Mouse (Mus musculus) G1E (cell line): ENCODE results near the gene Ank3. TPM values are rescaled to one million over a fixed set of nuclear protein-coding genes. Genes with fewer than 3 reads are reported as not detected.

Experiments
- ATAC-seq: 2 replicates; pipeline ENCODE4 v1.8.0; 2016; ENCODE audit warnings: mild to moderate bottlenecking; ENCODE audit not compliant: insufficient number of reproducible peaks, poor library complexity, low FRiP score, severe bottlenecking; ENCODE audit errors: extremely low read depth
- DNase-seq: peaks from one replicate; pipeline ENCODE4 v3.0.0; 2012; ENCODE audit warnings: low spot score
- H3K27me3 ChIP-seq: 2 replicates; pipeline ENCODE4 v1.6.1; 2012; ENCODE audit warnings: mild to moderate bottlenecking, low read length, inconsistent platforms; ENCODE audit not compliant: insufficient read depth
- H3K36me3 ChIP-seq: replicated peaks from 2 replicates; pipeline ENCODE3; 2012; ENCODE audit warnings: mild to moderate bottlenecking, inconsistent platforms
- H3K4me1 ChIP-seq: 2 replicates; pipeline ENCODE4 v1.6.1; 2012; ENCODE audit warnings: low read depth, low read length, inconsistent platforms, mixed read lengths; ENCODE audit not compliant: insufficient read depth
- H3K4me3 ChIP-seq: 2 replicates; pipeline ENCODE4 v1.5.1; 2012; ENCODE audit warnings: low read depth, mild to moderate bottlenecking, inconsistent platforms, low read length, moderate library complexity, mixed read lengths
- H3K9me3 ChIP-seq: replicated peaks from 2 replicates; pipeline ENCODE4 v1.6.1; 2012; ENCODE audit warnings: inconsistent platforms
- CTCF ChIP-seq: IDR thresholded peaks from 2 replicates; pipeline ENCODE4 v1.5.1; 2012; ENCODE audit warnings: low read depth, low read length, inconsistent platforms, mixed read lengths
- GATA1 ChIP-seq: IDR thresholded peaks from 2 replicates; pipeline ENCODE4 v1.6.1; 2012; ENCODE audit warnings: borderline replicate concordance, low read length, inconsistent platforms, mixed read lengths
- GATA2 ChIP-seq: IDR thresholded peaks from 2 replicates; pipeline ENCODE4 v1.6.1; 2012; ENCODE audit warnings: low read depth, low read length, inconsistent platforms, borderline replicate concordance
- POLR2AphosphoS5 ChIP-seq: IDR thresholded peaks from 2 replicates; pipeline ENCODE4 v1.6.1; 2012; ENCODE audit warnings: low read depth, low read length, inconsistent platforms; ENCODE audit not compliant: insufficient replicate concordance
- TAL1 ChIP-seq: conservative IDR thresholded peaks from 2 replicates; pipeline ENCODE4 v1.6.1; 2012; ENCODE audit warnings: low read depth, low read length, inconsistent platforms, mixed read lengths
- polyA plus RNA-seq: library from polyadenylated mRNA; stranded (reverse); fragments of >175 nt; gene quantifications from 2 replicates; pipeline ENCODE4 v1.2.3, GENCODE M21; 2012
- total RNA-seq, 2 experiments: library from RNA; stranded (forward) in 1 of 2; stranded (reverse) in 1 of 2; fragments of 200-1000 nt in 1 of 2; fragments of >200 nt in 1 of 2; fragmentation: Nextera tagmentation in 1 of 2; gene quantifications; 2 replicates each; pipeline ENCODE4 v1.2.3; 2014 to 2017

Gene Ank3
- total and polyA plus RNA-seq, 3 experiments, result 0.98 TPM; not detected in 2

- H3K27me3 ChIP-seq, result no peaks in the 10 kb centered on the region
- no peaks in the 10 kb centered on the region for H3K4me1 ChIP-seq
- peaks cover 49% of the 10 kb centered on the region for H3K9me3 ChIP-seq
- no peak overlapping the region for H3K4me3 ChIP-seq
- no peaks in the 10 kb centered on the region for H3K36me3 ChIP-seq
- ATAC-seq, result 0 out of 2 replicates have a peak, but pooled peaks have one; percentile 15
- TF ChIP-seq GATA2 (no peak), GATA1 (no peak), POLR2AphosphoS5 (no peak), TAL1 (no peak), CTCF (no peak)
- DNase-seq, result no peak
Measured at GRCm38 (mm10) chr10:69962226-69962625, 563.7 kb downstream of the Ank3 start.

GRCm38 (mm10) chr10:69962976-69963375, 564.4 kb downstream of the Ank3 start:
- ATAC-seq, result no peak
- Histone ChIP-seq H3K9me3 (peaks cover 52% of the 10 kb centered on the region), H3K4me1 (no peaks in the 10 kb centered on the region), H3K36me3 (no peaks in the 10 kb centered on the region), H3K27me3 (no peaks in the 10 kb centered on the region), H3K4me3 (no peak overlapping the region)
- DNase-seq, result no peak
- no peak for TF ChIP-seq CTCF
- no peak for TF ChIP-seq GATA1
- no peak for TF ChIP-seq POLR2AphosphoS5
- TF ChIP-seq GATA2, result no peak
- no peak for TF ChIP-seq TAL1

GRCm38 (mm10) chr10:69964611-69965010, 566.0 kb downstream of the Ank3 start:
- no peaks in the 10 kb centered on the region for H3K36me3 ChIP-seq
- no peak for DNase-seq
- no peak for TF ChIP-seq TAL1
- TF ChIP-seq GATA1, result no peak
- no peak for TF ChIP-seq CTCF
- TF ChIP-seq POLR2AphosphoS5, result no peak
- no peak for TF ChIP-seq GATA2
- no peak for ATAC-seq
- no peaks in the 10 kb centered on the region for H3K4me1 ChIP-seq
- peaks cover 52% of the 10 kb centered on the region for H3K9me3 ChIP-seq
- H3K4me3 ChIP-seq, result no peak overlapping the region
- H3K27me3 ChIP-seq, result no peaks in the 10 kb centered on the region

- Histone ChIP-seq H3K4me3 (no peak overlapping the region), H3K27me3 (no peaks in the 10 kb centered on the region), H3K9me3 (peaks cover 51% of the 10 kb centered on the region), H3K4me1 (no peaks in the 10 kb centered on the region), H3K36me3 (no peaks in the 10 kb centered on the region)
- ATAC-seq (no peak), DNase-seq (no peak)
- TF ChIP-seq GATA2, result no peak
- TF ChIP-seq POLR2AphosphoS5, result no peak
- TF ChIP-seq GATA1, result no peak
Measured at GRCm38 (mm10) chr10:69965085-69965484, 566.5 kb downstream of the Ank3 start.

- no peak for ATAC-seq
- TF ChIP-seq GATA2 (no peak), TAL1 (no peak), CTCF (no peak), GATA1 (no peak), POLR2AphosphoS5 (no peak)
- Histone ChIP-seq H3K4me3 (no peak overlapping the region), H3K27me3 (no peaks in the 10 kb centered on the region), H3K4me1 (no peaks in the 10 kb centered on the region), H3K9me3 (peaks cover 35% of the 10 kb centered on the region), H3K36me3 (no peaks in the 10 kb centered on the region)
- DNase-seq, result no peak
Measured at GRCm38 (mm10) chr10:69967994-69968393, 569.4 kb downstream of the Ank3 start.

- DNase-seq (no peak), ATAC-seq (no peak)
- no peak for TF ChIP-seq CTCF
- Histone ChIP-seq H3K4me3 (no peak overlapping the region), H3K4me1 (no peaks in the 10 kb centered on the region), H3K27me3 (no peaks in the 10 kb centered on the region), H3K9me3 (peaks cover 50% of the 10 kb centered on the region), H3K36me3 (no peaks in the 10 kb centered on the region)
Measured at GRCm38 (mm10) chr10:69979636-69980035, 581.1 kb downstream of the Ank3 start.

- no peak for DNase-seq
- Histone ChIP-seq H3K27me3 (no peaks in the 10 kb centered on the region), H3K4me3 (no peak overlapping the region), H3K4me1 (no peaks in the 10 kb centered on the region), H3K9me3 (peaks cover 43% of the 10 kb centered on the region), H3K36me3 (no peaks in the 10 kb centered on the region)
- TF ChIP-seq GATA1 (no peak), TAL1 (no peak), CTCF (no peak), GATA2 (no peak), POLR2AphosphoS5 (no peak)
- no peak for ATAC-seq
Measured at GRCm38 (mm10) chr10:69981386-69982097, 583.0 kb downstream of the Ank3 start.
